Mouse (Mus musculus) adrenal gland (tissue): ENCODE measurements around the gene Pgs1.

Source experiments
- intact Hi-C: fragments of 180-260 bp; cut with DNase I; formaldehyde crosslinking; loops from one replicate; pipeline ENCODE4 v1.15.1; 2025

The Pgs1 gene

DNA sequence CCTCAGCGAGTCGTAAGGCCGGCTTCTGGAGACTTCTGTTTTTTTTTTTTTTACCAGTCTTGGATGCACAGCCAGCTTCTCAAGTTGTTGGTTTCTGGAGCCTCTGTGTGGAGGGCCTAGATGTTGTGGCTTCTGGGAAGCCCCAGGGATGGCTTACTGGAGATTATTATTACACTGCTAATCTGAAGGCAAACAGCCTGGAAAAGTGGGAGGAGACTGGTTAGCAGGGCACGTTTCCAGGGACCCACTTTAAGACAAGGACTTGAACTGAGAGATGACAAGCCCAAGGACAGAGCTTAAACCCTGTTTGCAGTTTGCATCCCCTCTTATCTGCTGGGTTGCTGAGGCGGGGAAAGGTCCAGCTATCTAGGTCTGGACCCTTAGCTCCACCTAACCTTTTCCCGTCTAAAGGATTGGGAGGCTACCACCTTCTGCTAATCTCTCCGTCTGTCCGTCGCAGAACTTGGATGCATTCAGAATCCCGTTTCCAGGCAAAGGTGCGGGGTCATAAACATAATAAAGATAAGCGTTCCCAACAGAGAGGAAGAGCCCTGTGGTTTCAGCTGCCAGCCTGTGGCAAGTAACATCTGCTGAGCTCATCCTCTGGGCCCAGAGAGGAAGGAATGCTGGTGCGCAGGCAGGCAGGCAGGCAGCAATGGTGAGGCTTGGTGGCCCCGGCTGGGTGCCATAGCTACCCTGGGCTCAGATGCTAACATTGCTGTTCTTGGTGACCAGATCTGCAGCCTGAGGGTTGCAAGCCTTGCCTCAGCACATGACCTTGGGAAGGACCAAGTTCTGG, 11.6 kb upstream of the Pgs1 start:
- intact Hi-C loops = loop anchor here (5.0 kb wide), 1 partner anchor 102 kb away; the partner anchor contains the start of gene Tha1

DNA sequence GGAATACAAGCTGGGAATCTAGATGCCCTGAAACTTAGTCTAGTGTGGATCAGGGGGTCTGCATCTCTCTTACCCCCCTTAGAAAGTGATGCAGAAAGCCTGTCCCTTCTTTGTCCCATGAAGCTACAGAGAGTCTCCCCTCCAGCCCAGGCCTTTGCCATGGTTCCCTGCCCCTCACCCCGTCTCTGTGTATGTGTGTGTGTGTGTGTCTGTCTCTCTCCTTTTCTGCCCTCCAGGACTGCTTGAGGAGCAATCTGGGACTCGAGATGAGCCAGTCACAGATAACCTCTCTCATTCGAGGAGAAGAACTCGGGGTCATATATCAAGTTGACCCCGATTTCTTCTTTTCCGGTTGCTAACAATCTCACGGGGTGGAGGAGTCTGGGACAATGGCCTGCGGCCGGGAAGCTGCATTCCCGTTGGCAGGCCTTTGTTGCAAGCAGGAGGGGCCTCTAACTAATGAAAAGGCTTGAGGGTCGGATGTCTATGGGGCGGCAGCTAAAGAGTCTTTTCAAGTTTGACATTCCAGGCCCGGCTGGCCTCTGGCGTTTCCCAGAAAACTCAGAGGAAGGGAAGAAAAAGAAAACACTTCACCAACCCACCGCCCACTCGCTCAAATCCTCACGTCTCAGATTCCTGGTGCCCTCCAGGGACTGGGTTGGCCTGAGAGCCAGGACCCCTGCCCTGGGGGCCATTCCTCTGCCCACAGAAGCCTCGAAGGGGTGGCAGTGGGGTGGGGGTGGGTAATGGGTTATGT, 10.7 kb upstream of the Pgs1 start:
- intact Hi-C loops = no loop called here

- intact Hi-C loops = no loop called here
Observed at GRCm38 (mm10) chr11:117976081-117976582, 10.0 kb upstream of the Pgs1 start.

- intact Hi-C loops = no loop called here
Observed at GRCm38 (mm10) chr11:117977694-117978360, 8.3 kb upstream of the Pgs1 start.

GRCm38 (mm10) chr11:117979388-117979787, 6.7 kb upstream of the Pgs1 start:
- intact Hi-C loops = no loop called here

GRCm38 (mm10) chr11:117982426-117982825, 3.7 kb upstream of the Pgs1 start:
- intact Hi-C loops = no loop called here

DNA sequence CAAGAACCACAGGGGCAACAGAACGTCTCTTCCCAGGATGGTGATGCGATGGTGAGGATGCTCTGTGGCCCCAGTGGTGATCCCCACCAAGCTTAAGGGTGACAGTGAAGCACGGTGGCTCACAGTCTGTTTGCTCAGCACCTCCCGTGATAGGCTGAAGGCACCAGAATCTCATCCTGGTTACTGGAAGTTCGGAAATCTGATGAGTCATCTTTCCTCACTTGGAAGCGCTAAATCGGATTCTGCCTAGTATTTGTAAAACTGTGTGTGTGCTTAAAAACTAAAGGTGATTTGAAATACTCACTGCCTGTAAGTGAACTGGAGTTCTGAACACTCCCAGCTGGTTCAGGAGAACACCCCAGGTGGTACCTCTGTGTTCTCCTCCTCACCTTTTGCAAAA, 2.3 kb upstream of the Pgs1 start:
- intact Hi-C loops = no loop called here

DNA sequence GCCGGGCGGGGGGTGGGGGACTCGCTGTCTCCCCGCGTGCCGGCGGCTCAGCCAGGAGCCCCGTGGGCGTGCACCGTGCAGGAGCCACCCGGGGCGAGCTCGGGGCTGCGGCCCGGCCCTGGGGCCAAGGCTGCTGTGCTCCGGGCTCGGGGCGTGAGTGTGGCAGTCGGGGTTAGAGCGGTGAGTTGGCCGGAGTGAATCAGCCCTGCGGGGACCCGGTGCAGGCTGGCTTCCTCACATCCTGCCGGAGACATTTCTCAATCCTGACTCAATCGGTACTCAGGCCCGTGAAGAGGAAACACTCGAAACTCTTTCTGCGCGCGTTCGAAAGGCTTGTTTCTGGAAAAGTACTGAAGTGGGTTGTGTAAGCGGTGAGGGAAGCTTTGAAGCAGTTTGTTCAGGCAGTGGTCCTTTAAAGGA, 950 bp downstream of the Pgs1 start:
- intact Hi-C loops = no loop called here

GRCm38 (mm10) chr11:117987968-117988367, 1.9 kb downstream of the Pgs1 start:
- intact Hi-C loops = no loop called here

DNA sequence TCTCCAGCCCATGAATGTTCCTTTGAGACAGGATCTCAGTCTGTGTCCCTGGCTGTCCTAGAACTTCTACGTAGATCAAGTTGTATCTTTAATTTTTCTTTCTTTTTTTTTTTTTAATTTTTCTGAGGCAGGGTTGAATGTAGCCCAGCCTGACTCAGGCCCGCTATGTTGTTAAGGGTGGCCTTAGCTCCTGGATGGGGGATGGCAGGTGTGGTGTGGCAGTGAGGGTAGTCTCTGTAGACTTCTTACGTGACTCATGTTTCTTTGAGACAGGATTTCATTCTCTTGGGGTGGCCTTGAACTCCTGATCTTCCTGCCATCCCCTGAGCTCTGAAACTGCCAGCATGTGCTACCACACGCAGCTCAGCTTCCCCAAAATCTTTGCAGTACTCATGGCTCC, 3.1 kb downstream of the Pgs1 start:
- intact Hi-C loops = no loop called here

GRCm38 (mm10) chr11:117989926-117990325, 3.8 kb downstream of the Pgs1 start:
- intact Hi-C loops = no loop called here

GRCm38 (mm10) chr11:117991502-117992470, 5.7 kb downstream of the Pgs1 start:
- intact Hi-C loops = no loop called here

GRCm38 (mm10) chr11:117993190-117994175, 7.4 kb downstream of the Pgs1 start:
- intact Hi-C loops = no loop called here

DNA sequence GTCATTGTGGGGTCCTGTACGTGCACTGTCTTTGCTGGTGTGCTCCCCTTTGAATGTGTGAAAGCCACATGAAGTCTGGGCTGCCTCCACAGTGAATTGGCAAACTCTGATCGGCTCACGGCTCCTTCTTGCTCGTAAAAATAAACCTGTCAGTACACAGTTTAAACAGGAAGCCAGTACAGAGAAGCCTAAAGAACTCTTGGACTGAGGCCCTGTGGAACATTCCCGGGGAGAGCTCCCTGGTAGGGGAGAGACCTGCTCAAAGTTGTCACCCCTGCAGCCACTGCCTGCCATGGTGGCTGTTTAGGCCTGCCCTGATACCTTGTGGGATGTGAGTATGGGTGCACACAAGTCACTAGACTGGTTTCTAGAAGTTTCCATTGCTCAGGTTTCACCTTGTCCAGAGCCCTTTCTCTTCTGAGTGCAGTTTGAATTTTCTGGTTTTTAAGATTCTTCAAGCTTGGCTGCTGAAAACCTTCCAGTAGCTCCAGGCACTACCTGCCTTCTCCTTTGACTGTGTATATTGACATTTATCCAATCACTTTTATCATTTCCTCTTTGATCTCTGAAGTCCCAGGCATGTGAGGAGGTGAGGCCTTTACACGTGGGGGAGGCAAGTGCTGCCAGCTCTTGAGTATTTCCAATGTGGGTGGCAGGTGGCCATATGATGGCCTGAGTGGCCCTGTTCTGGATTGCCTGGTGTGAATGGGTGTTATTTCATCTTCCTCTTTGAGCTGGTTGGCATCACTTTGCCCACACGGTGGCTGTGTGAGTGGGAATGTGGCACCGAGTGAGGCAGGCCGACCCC, 8.4 kb downstream of the Pgs1 start:
- intact Hi-C loops = no loop called here

DNA sequence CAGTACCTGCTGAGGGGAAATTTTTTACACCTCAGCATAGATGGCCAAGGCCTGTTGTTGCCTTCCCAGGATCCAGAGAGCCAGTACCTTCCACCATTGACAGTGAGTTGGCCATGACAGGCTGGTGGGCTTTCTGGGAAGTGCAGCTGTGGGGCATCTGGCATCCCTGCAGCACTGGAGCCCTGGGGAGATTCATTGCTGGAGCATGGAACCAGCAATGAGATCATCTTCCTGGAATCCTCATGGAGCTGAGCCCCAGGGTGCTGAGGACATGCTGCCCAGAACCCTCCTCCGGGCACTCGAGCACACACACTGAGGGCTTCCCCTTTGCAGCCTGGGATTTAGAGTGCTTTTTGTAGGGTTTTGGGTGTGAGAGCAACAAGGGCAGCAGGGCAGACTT, 9.2 kb downstream of the Pgs1 start:
- intact Hi-C loops = no loop called here

- intact Hi-C loops = no loop called here
Observed at GRCm38 (mm10) chr11:117995661-117996060, 9.6 kb downstream of the Pgs1 start.

DNA sequence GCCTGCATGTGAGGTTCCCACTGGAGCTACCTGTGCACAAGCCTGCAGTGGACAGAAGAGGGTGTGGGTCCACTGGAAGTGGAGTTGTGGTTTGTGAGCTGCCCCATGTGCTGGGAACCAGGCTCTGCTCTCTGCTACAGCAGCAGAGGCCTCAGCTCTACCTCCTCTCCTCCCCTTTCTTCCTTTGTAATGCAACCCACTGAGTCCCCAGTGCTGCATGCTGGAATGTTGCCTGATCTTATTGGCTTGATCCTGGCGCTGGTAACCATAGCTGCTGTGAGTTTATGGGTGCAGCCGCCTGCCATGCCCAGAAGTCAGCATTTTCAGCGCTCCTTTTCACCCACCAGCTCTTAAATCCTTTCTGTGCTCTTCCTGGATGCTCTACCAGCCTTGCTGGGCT, 10.0 kb downstream of the Pgs1 start:
- intact Hi-C loops = no loop called here

DNA sequence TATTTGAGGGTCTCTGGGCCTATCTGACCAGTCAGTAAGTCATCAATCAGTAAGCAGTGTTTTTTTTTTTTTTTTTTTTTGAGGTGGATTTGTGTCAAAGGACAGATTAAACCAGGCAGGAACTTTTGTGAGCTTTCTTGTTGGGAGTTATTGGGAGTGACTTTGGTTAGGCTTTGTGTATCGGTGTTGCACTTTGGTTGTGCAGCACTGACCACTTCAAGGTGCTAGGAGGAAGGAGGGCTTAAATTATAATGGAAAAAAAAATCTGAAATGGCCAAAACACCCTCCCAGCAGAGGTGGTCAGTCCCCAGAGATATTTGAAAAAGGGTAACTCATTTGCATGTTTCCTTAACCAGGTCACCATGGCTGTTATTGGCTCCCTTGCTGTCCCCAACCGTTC, 11.0 kb downstream of the Pgs1 start:
- intact Hi-C loops = no loop called here

DNA sequence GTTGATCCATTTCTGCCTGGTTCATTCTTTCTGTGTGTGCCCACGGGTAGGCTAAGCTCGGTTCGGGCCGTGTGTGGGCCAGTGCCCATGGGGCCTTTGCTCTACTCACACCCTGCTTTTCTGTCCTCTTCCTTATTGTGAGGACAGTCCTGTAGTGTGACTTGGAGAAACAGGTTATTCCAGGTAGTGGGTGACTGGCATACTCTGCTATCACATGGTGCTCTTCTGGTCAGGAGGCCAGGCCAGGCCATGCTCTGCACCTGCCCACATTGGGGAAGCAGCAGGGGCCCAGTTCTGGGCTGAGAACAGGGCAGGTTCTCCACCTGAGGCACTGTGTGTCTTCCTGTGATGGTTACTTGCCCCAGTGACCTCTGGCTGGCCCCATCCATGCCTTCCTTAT, 12.3 kb downstream of the Pgs1 start:
- intact Hi-C loops = no loop called here
